Mouse (Mus musculus): ENCODE results near the gene Sdk2. TPM values are rescaled to one million over a fixed set of nuclear protein-coding genes. Genes with fewer than 3 reads are reported as not detected.

Gene Sdk2
- polyA plus RNA-seq, 1 experiment, result 6.7 TPM

- TF ChIP-seq POLR2A (IDR thresholded peaks at IDR 0.05; ENCODE audit: borderline replicate concordance, extremely low read depth, insufficient read depth, insufficient read length, poor library complexity, severe bottlenecking), result no peak
- TF ChIP-seq CTCF (IDR thresholded peaks at IDR 0.05; ENCODE audit: borderline replicate concordance, extremely low read depth, insufficient read depth, insufficient read length), result no peak
- no peak for DNase-seq (ENCODE audit: low read depth)
Observed at GRCm38 (mm10) chr11:113927826-113928225, 139.0 kb downstream of the Sdk2 start.

GRCm38 (mm10) chr11:113927231-113927630 lies 139.6 kb downstream of the Sdk2 start:
- DNase-seq (ENCODE audit: low read depth), result peak; percentile 81

GRCm38 (mm10) chr11:113923137-113923536 lies 143.7 kb downstream of the Sdk2 start:
- DNase-seq (ENCODE audit: low read depth), result peak; percentile 91
- TF ChIP-seq CTCF (IDR thresholded peaks at IDR 0.05; ENCODE audit: borderline replicate concordance, extremely low read depth, insufficient read depth, insufficient read length), result no peak
- no peak for TF ChIP-seq POLR2A (IDR thresholded peaks at IDR 0.05; ENCODE audit: borderline replicate concordance, extremely low read depth, insufficient read depth, insufficient read length, poor library complexity, severe bottlenecking)

More at GRCm38 (mm10) chr11:113927231-113927630, 139.6 kb downstream of the Sdk2 start:
- no peak for TF ChIP-seq CTCF (IDR thresholded peaks at IDR 0.05; ENCODE audit: borderline replicate concordance, extremely low read depth, insufficient read depth, insufficient read length)

- TF ChIP-seq CTCF (IDR thresholded peaks at IDR 0.05; ENCODE audit: borderline replicate concordance, extremely low read depth, insufficient read depth, insufficient read length) (no peak), POLR2A (IDR thresholded peaks at IDR 0.05; ENCODE audit: borderline replicate concordance, extremely low read depth, insufficient read depth, insufficient read length, poor library complexity, severe bottlenecking) (no peak)
- DNase-seq (ENCODE audit: low read depth), result no peak
Observed at GRCm38 (mm10) chr11:113903131-113903860, 163.6 kb downstream of the Sdk2 start.

GRCm38 (mm10) chr11:113901906-113902305 lies 164.9 kb downstream of the Sdk2 start:
- no peak for DNase-seq (ENCODE audit: low read depth)
- no peak for TF ChIP-seq POLR2A (IDR thresholded peaks at IDR 0.05; ENCODE audit: borderline replicate concordance, extremely low read depth, insufficient read depth, insufficient read length, poor library complexity, severe bottlenecking)
- no peak for TF ChIP-seq CTCF (IDR thresholded peaks at IDR 0.05; ENCODE audit: borderline replicate concordance, extremely low read depth, insufficient read depth, insufficient read length)

- TF ChIP-seq POLR2A (IDR thresholded peaks at IDR 0.05; ENCODE audit: borderline replicate concordance, extremely low read depth, insufficient read depth, insufficient read length, poor library complexity, severe bottlenecking), result no peak
- no peak for TF ChIP-seq CTCF (IDR thresholded peaks at IDR 0.05; ENCODE audit: borderline replicate concordance, extremely low read depth, insufficient read depth, insufficient read length)
- no peak for DNase-seq (ENCODE audit: low read depth)
Observed at GRCm38 (mm10) chr11:113898671-113899070, 168.2 kb downstream of the Sdk2 start.

- no peak for TF ChIP-seq POLR2A (IDR thresholded peaks at IDR 0.05; ENCODE audit: borderline replicate concordance, extremely low read depth, insufficient read depth, insufficient read length, poor library complexity, severe bottlenecking)
- no peak for TF ChIP-seq CTCF (IDR thresholded peaks at IDR 0.05; ENCODE audit: borderline replicate concordance, extremely low read depth, insufficient read depth, insufficient read length)
- DNase-seq (ENCODE audit: low read depth), result no peak
Observed at GRCm38 (mm10) chr11:113896006-113896405, 170.8 kb downstream of the Sdk2 start.

GRCm38 (mm10) chr11:113892924-113893323 lies 173.9 kb downstream of the Sdk2 start:
- TF ChIP-seq POLR2A (IDR thresholded peaks at IDR 0.05; ENCODE audit: borderline replicate concordance, extremely low read depth, insufficient read depth, insufficient read length, poor library complexity, severe bottlenecking) (no peak), CTCF (IDR thresholded peaks at IDR 0.05; ENCODE audit: borderline replicate concordance, extremely low read depth, insufficient read depth, insufficient read length) (no peak)
- peak; percentile 27 for DNase-seq (ENCODE audit: low read depth)

GRCm38 (mm10) chr11:113892067-113892466 lies 174.8 kb downstream of the Sdk2 start:
- TF ChIP-seq POLR2A (IDR thresholded peaks at IDR 0.05; ENCODE audit: borderline replicate concordance, extremely low read depth, insufficient read depth, insufficient read length, poor library complexity, severe bottlenecking) (no peak), CTCF (IDR thresholded peaks at IDR 0.05; ENCODE audit: borderline replicate concordance, extremely low read depth, insufficient read depth, insufficient read length) (no peak)
- peak; percentile 53 for DNase-seq (ENCODE audit: low read depth)

- no peak for DNase-seq (ENCODE audit: low read depth)
- TF ChIP-seq POLR2A (IDR thresholded peaks at IDR 0.05; ENCODE audit: borderline replicate concordance, extremely low read depth, insufficient read depth, insufficient read length, poor library complexity, severe bottlenecking) (no peak), CTCF (IDR thresholded peaks at IDR 0.05; ENCODE audit: borderline replicate concordance, extremely low read depth, insufficient read depth, insufficient read length) (no peak)
Observed at GRCm38 (mm10) chr11:113888156-113888750, 178.6 kb downstream of the Sdk2 start.

GRCm38 (mm10) chr11:113886299-113886698 lies 180.5 kb downstream of the Sdk2 start:
- no peak for TF ChIP-seq CTCF (IDR thresholded peaks at IDR 0.05; ENCODE audit: borderline replicate concordance, extremely low read depth, insufficient read depth, insufficient read length)
- TF ChIP-seq POLR2A (IDR thresholded peaks at IDR 0.05; ENCODE audit: borderline replicate concordance, extremely low read depth, insufficient read depth, insufficient read length, poor library complexity, severe bottlenecking), result no peak
- peak; percentile 64 for DNase-seq (ENCODE audit: low read depth)

GRCm38 (mm10) chr11:113884962-113885361 lies 181.9 kb downstream of the Sdk2 start:
- TF ChIP-seq POLR2A (IDR thresholded peaks at IDR 0.05; ENCODE audit: borderline replicate concordance, extremely low read depth, insufficient read depth, insufficient read length, poor library complexity, severe bottlenecking) (no peak), CTCF (IDR thresholded peaks at IDR 0.05; ENCODE audit: borderline replicate concordance, extremely low read depth, insufficient read depth, insufficient read length) (no peak)
- DNase-seq (ENCODE audit: low read depth), result no peak
